Mouse (Mus musculus): ENCODE data around the gene Ube2e1. TPM values are rescaled to one million over a fixed set of nuclear protein-coding genes. Genes with fewer than 3 reads are reported as not detected.

Ube2e1 gene
- polyA plus RNA-seq (2014; fragmentation: Nextera tagmentation; extraction: Ambion mirVana) = 15.0 and 19.3 TPM in 2 replicates

DNA sequence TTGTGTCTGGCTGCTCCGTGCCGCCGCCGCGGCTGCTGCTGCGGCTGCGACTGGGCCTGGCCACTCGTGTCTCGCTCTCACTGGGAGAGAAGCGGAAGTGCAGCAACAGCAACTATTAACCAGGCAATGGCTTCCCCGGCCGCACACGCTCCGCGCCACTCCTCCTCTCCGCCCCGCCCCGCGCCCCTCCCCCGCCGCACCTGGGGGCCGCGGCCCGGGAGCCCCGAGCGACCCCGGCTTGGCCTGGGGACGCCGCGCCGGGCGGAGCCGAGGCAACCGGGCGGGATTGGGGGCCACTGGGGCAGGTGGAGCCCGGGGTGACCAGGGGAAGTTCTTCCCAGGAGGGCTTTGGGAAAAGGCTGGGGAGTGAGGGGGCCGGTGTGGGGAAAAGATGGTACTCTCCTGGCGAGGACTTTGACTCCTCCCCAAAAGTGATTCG lies at the start of gene Ube2e1:
TSS of gene Ube2e1 (minus strand) at position 167 of the 439 bp plus-strand sequence.
- under 1% methylated on average over 25 of the region's 39 CpGs for WGBS
- peak within 1 kb of the TSS; percentile 86 for H3K4me2 ChIP-seq (ENCODE audit: low read length)
- peaks cover 3% of the 10 kb centered on the region; the same call in 1 of the 2 replicates for H3K36me3 ChIP-seq (ENCODE audit: control insufficient read depth, insufficient read depth, low read length)
- peak within 1 kb of the TSS; percentile 96 for H3K9ac ChIP-seq (ENCODE audit: low read length)
- no peaks in the 10 kb centered on the region for H3K9me3 ChIP-seq (ENCODE audit: control insufficient read depth, low read length)
- H3K27me3 ChIP-seq (ENCODE audit: control insufficient read depth, insufficient read depth, low read length) = no peaks in the 10 kb centered on the region
- H3K4me1 ChIP-seq (ENCODE audit: control insufficient read depth in 2 of 2, insufficient read depth in 2 of 2, low read length in 2 of 2) = peaks cover 0 to 9% of the 10 kb centered on the region in 2 experiments; a peak in 3 of 4 replicates
- H3K4me3 ChIP-seq (ENCODE audit: control insufficient read depth in 1 of 2, insufficient read depth in 1 of 2, low read depth in 1 of 2, low read length in 2 of 2) = peak within 1 kb of the TSS; percentile 90 to 93
- peak within 1 kb of the TSS in 1 of 2 experiments; percentile 75; a peak in 2 of 4 replicates for H3K27ac ChIP-seq (replicated peaks in 1 of 2; ENCODE audit: control insufficient read depth in 1 of 2, insufficient read depth in 1 of 2, low read depth in 2 of 2, low read length in 2 of 2)
- ATAC-seq (ENCODE audit: insufficient number of reproducible peaks, insufficient read depth, low FRiP score, low read depth) = peak; percentile 89

DNA sequence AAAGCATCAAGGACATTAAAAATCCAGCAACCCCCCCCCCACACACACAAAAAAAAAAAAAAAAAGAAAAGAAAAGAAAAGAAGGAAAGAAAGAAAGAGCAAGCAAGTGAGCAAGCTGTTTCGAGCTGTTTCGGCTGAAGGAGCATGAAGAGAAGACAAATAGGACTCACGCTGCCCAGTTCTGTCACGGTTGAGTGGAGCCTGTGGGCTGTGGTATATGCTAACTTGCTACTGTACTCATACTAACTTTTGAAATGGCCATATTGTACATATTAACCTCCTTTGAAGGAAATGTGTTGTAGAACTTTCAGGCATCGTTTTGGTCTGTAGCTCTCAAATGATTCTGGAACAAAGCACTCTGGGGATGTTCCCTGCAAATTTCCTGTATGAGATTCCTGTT lies 48.2 kb upstream of the Ube2e1 start:
- Histone ChIP-seq H3K9me3 (ENCODE audit: control insufficient read depth, low read length) (no peaks in the 10 kb centered on the region), H3K36me3 (ENCODE audit: control insufficient read depth, insufficient read depth, low read length) (no peaks in the 10 kb centered on the region), H3K4me1 (ENCODE audit: control insufficient read depth in 2 of 2, insufficient read depth in 2 of 2, low read length in 2 of 2) (no peaks in the 10 kb centered on the region), H3K27me3 (ENCODE audit: control insufficient read depth, insufficient read depth, low read length) (no peaks in the 10 kb centered on the region), H3K4me3 (ENCODE audit: control insufficient read depth in 1 of 2, insufficient read depth in 1 of 2, low read depth in 1 of 2, low read length in 2 of 2) (no peak overlapping the region), H3K9ac (ENCODE audit: low read length) (no peak overlapping the region), H3K27ac (replicated peaks in 1 of 2; ENCODE audit: control insufficient read depth in 1 of 2, insufficient read depth in 1 of 2, low read depth in 2 of 2, low read length in 2 of 2) (no peak overlapping the region), H3K4me2 (ENCODE audit: low read length) (no peak overlapping the region)
- 84% methylated on average over 5 of the region's 5 CpGs for WGBS
- ATAC-seq (ENCODE audit: insufficient number of reproducible peaks, insufficient read depth, low FRiP score, low read depth) = no peak

DNA sequence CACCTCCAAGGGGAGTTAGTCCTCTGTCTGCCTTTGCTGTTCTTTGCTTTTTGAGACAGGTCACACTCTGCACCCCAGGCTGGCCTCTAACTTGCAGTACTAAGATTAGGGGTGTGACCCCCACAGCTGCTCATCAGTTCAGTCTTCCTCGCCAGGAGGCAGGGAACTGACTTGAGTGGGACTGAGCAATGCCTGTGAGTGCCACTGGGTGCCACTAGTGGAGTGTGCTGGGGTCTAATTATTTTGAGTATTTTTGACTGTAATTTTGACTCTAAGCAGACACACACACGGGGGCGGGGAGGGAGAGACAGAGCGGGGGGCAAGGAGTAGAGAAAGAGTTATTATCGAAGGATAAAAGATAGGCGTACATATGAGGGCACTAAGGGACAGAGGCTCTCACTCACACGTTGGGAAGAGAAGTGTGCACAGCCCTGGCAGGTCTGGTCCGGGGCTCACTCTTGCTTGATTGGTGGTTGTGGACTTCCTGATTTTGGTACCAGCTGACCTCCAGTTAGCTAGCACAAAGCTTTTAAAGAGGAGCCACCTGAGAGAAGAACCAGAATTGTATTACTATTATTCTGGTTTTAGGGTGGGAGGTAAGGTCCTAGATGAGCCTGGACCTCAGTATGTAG lies 46.4 kb upstream of the Ube2e1 start:
- no peaks in the 10 kb centered on the region for H3K36me3 ChIP-seq (ENCODE audit: control insufficient read depth, insufficient read depth, low read length)
- H3K4me1 ChIP-seq (ENCODE audit: control insufficient read depth in 2 of 2, insufficient read depth in 2 of 2, low read length in 2 of 2) = 0 out of 4 replicates have a peak, but pooled peaks cover 0 to 2% of the 10 kb centered on the region in 2 experiments
- H3K4me3 ChIP-seq (ENCODE audit: control insufficient read depth in 1 of 2, insufficient read depth in 1 of 2, low read depth in 1 of 2, low read length in 2 of 2) = no peak overlapping the region
- no peak for ATAC-seq (ENCODE audit: insufficient number of reproducible peaks, insufficient read depth, low FRiP score, low read depth)
- H3K9me3 ChIP-seq (ENCODE audit: control insufficient read depth, low read length) = no peaks in the 10 kb centered on the region
- WGBS = 42% methylated on average over 8 of the region's 8 CpGs
- H3K9ac ChIP-seq (ENCODE audit: low read length) = no peak overlapping the region
- H3K4me2 ChIP-seq (ENCODE audit: low read length) = no peak overlapping the region
- H3K27me3 ChIP-seq (ENCODE audit: control insufficient read depth, insufficient read depth, low read length) = no peaks in the 10 kb centered on the region
- no peak overlapping the region for H3K27ac ChIP-seq (replicated peaks in 1 of 2; ENCODE audit: control insufficient read depth in 1 of 2, insufficient read depth in 1 of 2, low read depth in 2 of 2, low read length in 2 of 2)

DNA sequence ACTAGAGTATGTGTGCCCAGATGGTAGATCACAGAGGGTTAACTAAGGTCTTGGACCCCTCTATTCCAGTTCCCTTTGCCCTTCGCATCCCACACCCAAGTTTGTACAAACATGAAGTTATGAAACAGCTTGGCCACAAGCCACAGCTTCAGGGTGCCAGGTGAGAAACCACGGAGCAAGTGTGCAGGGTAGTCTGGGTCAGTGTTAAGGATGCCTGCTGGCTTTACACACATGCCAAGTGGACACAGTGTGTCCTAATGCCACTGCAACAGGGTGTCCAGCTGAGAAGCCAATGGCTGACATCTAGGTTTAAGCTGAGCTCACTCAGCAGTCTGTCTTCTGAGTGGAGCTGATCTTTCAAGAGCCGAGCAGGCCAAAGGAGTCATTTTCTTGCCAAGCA lies 44.5 kb upstream of the Ube2e1 start:
- H3K9me3 ChIP-seq (ENCODE audit: control insufficient read depth, low read length) = no peaks in the 10 kb centered on the region
- H3K9ac ChIP-seq (ENCODE audit: low read length) = no peak overlapping the region
- 0 out of 4 replicates have a peak, but pooled peaks cover 0 to 3% of the 10 kb centered on the region in 2 experiments for H3K4me1 ChIP-seq (ENCODE audit: control insufficient read depth in 2 of 2, insufficient read depth in 2 of 2, low read length in 2 of 2)
- WGBS = 81% methylated on average over 3 of the region's 3 CpGs
- no peak for ATAC-seq (ENCODE audit: insufficient number of reproducible peaks, insufficient read depth, low FRiP score, low read depth)
- no peak overlapping the region for H3K27ac ChIP-seq (replicated peaks in 1 of 2; ENCODE audit: control insufficient read depth in 1 of 2, insufficient read depth in 1 of 2, low read depth in 2 of 2, low read length in 2 of 2)
- H3K4me2 ChIP-seq (ENCODE audit: low read length) = no peak overlapping the region
- H3K27me3 ChIP-seq (ENCODE audit: control insufficient read depth, insufficient read depth, low read length) = no peaks in the 10 kb centered on the region
- no peak overlapping the region for H3K4me3 ChIP-seq (ENCODE audit: control insufficient read depth in 1 of 2, insufficient read depth in 1 of 2, low read depth in 1 of 2, low read length in 2 of 2)
- H3K36me3 ChIP-seq (ENCODE audit: control insufficient read depth, insufficient read depth, low read length) = no peaks in the 10 kb centered on the region

DNA sequence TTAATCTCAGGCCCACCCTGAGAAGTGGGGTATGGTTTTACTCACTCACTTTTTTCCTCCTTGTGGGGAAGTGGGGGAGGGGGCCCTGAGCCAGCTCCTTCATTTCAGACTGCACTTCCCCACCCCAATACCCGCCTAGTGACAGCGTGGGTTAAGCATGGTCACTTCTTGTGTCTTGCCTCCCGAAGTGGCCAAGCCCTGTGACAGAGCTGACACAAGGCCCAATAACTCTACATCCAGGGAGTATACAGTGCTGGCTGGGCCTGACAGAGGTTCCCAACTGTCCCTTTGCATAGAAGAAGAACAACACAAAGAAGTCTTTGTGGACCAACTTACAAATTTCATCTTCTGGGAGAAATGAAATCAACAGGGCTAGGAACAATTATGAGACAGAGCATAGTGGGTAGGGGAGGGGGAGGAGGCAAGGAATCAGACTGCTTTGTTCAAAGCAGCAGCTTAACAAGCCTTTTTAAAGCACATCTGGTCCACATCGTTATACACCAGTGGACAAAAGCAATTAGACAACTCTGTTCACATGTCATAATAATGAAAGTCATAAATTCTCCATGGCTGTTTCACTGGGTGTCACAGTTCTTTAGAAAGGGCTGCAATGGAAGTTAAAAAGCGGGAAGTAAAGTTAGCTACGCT lies 42.2 kb upstream of the Ube2e1 start:
- no peak overlapping the region for H3K27ac ChIP-seq (replicated peaks in 1 of 2; ENCODE audit: control insufficient read depth in 1 of 2, insufficient read depth in 1 of 2, low read depth in 2 of 2, low read length in 2 of 2)
- no peak overlapping the region for H3K9ac ChIP-seq (ENCODE audit: low read length)
- no peak overlapping the region for H3K4me3 ChIP-seq (ENCODE audit: control insufficient read depth in 1 of 2, insufficient read depth in 1 of 2, low read depth in 1 of 2, low read length in 2 of 2)
- 0 out of 4 replicates have a peak, but pooled peaks cover 0 to 3% of the 10 kb centered on the region in 2 experiments for H3K4me1 ChIP-seq (ENCODE audit: control insufficient read depth in 2 of 2, insufficient read depth in 2 of 2, low read length in 2 of 2)
- H3K27me3 ChIP-seq (ENCODE audit: control insufficient read depth, insufficient read depth, low read length) = no peaks in the 10 kb centered on the region
- ATAC-seq (ENCODE audit: insufficient number of reproducible peaks, insufficient read depth, low FRiP score, low read depth) = no peak
- H3K36me3 ChIP-seq (ENCODE audit: control insufficient read depth, insufficient read depth, low read length) = no peaks in the 10 kb centered on the region
- H3K4me2 ChIP-seq (ENCODE audit: low read length) = no peak overlapping the region
- WGBS = 76% methylated on average over 6 of the region's 6 CpGs
- no peaks in the 10 kb centered on the region for H3K9me3 ChIP-seq (ENCODE audit: control insufficient read depth, low read length)

DNA sequence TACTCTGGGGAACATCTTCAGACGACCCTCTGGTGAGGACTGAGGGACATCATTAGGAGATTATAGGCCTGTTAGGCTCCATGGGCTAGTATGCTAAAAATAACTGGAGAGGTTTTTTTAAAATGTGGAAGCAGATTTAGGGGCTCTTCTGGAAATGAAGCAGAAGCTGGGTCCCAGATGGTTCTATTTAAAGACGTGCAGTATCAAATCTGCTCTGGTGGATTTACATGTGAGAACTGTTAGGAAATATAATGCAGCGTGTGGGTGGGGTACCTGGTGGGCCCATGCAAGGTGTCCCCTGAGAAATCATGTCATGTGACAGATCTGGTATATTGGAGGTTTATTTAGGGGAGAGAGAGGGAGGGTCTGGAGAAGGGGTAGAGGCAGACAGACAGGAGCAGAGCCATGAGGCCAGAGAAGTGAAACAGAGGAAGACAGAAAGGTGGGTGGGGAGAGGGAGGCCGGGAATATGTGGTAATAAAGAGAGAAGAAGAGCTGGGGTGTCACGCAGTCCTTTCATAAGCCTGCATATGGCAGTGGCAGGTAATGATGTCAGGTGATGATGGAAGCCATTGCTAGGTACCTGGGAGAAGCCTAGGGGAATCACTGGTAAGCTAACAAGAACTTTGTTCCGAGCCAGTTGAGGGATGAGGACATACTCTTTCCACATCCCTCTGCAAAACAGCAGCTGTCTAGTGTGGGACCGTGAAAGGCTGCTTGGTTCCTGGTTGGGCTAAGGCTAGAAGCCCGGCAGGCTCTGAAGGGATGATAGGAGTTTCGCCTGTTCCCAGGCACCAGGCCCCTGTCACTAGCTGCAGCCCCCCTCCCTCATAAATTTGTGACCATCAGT lies 41.3 kb upstream of the Ube2e1 start:
- H3K9me3 ChIP-seq (ENCODE audit: control insufficient read depth, low read length) = no peaks in the 10 kb centered on the region
- H3K27me3 ChIP-seq (ENCODE audit: control insufficient read depth, insufficient read depth, low read length) = no peaks in the 10 kb centered on the region
- H3K27ac ChIP-seq (replicated peaks in 1 of 2; ENCODE audit: control insufficient read depth in 1 of 2, insufficient read depth in 1 of 2, low read depth in 2 of 2, low read length in 2 of 2) = no peak overlapping the region
- H3K9ac ChIP-seq (ENCODE audit: low read length) = no peak overlapping the region
- H3K4me1 ChIP-seq (ENCODE audit: control insufficient read depth in 2 of 2, insufficient read depth in 2 of 2, low read length in 2 of 2) = 0 out of 4 replicates have a peak, but pooled peaks cover 0 to 3% of the 10 kb centered on the region in 2 experiments
- no peak overlapping the region for H3K4me3 ChIP-seq (ENCODE audit: control insufficient read depth in 1 of 2, insufficient read depth in 1 of 2, low read depth in 1 of 2, low read length in 2 of 2)
- no peak overlapping the region for H3K4me2 ChIP-seq (ENCODE audit: low read length)
- 63% methylated on average over 9 of the region's 9 CpGs for WGBS
- no peaks in the 10 kb centered on the region for H3K36me3 ChIP-seq (ENCODE audit: control insufficient read depth, insufficient read depth, low read length)
- ATAC-seq (ENCODE audit: insufficient number of reproducible peaks, insufficient read depth, low FRiP score, low read depth) = no peak

DNA sequence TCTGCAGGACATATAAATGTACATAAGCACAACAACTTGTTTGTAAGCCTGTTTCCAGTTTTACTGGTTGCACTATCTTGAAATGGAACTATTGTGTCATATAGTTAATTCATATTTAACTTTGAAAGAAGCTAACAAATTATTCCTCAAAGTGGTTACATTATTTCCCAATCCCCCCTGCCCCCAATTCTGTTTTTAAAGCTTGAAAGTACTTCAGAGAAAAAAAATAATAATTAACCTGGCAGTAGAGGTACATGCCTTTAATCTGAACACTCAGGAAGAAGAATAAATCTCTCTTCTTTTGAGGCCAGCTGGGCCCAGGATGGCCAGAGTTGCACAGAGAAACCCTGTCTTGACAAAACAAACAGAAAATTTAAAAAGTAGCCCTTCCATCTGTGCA lies 37.4 kb upstream of the Ube2e1 start:
- no peak for ATAC-seq (ENCODE audit: insufficient number of reproducible peaks, insufficient read depth, low FRiP score, low read depth)
- Histone ChIP-seq H3K27me3 (ENCODE audit: control insufficient read depth, insufficient read depth, low read length) (no peaks in the 10 kb centered on the region), H3K27ac (replicated peaks in 1 of 2; ENCODE audit: control insufficient read depth in 1 of 2, insufficient read depth in 1 of 2, low read depth in 2 of 2, low read length in 2 of 2) (no peak overlapping the region), H3K4me1 (ENCODE audit: control insufficient read depth in 2 of 2, insufficient read depth in 2 of 2, low read length in 2 of 2) (0 out of 4 replicates have a peak, but pooled peaks cover 0 to 3% of the 10 kb centered on the region in 2 experiments), H3K36me3 (ENCODE audit: control insufficient read depth, insufficient read depth, low read length) (no peaks in the 10 kb centered on the region), H3K9me3 (ENCODE audit: control insufficient read depth, low read length) (no peaks in the 10 kb centered on the region), H3K4me2 (ENCODE audit: low read length) (no peak overlapping the region), H3K9ac (ENCODE audit: low read length) (no peak overlapping the region), H3K4me3 (ENCODE audit: control insufficient read depth in 1 of 2, insufficient read depth in 1 of 2, low read depth in 1 of 2, low read length in 2 of 2) (no peak overlapping the region)

All from heart, embryonic 14.5 days (tissue).